Mouse (Mus musculus) retina, embryonic 14.5 days (tissue): ENCODE data around the gene Hltf.

Source experiments
- DNase-seq: peaks from one replicate; pipeline ENCODE4 v3.0.0-alpha.2; 2015; ENCODE audit warnings: low spot score

Gene Hltf

GRCm38 (mm10) chr3:20147647-20148046 lies 90.0 kb downstream of the Hltf start:
- DNase-seq: no peak

DNA sequence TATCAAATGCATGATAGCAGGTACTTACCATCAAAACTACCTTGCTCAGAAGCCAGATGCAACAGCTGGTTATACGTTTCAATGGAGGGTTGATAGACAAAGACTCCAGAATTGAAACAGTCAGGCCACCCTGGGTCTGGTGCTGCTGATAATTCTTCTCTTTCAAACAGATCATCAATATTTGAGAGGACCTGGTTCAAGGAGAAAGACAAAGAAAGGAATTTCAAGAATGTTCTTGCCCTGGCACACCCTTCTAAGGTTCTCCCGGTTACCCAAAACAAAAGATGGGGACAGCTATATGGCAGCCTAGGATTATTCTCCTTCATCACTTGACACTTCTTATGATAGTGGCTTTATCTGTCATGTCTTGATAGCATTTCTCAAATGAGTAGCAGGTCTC lies 92.9 kb downstream of the Hltf start:
- DNase-seq: no peak

GRCm38 (mm10) chr3:20151651-20152050 lies 94.0 kb downstream of the Hltf start:
- DNase-seq: no peak

DNA sequence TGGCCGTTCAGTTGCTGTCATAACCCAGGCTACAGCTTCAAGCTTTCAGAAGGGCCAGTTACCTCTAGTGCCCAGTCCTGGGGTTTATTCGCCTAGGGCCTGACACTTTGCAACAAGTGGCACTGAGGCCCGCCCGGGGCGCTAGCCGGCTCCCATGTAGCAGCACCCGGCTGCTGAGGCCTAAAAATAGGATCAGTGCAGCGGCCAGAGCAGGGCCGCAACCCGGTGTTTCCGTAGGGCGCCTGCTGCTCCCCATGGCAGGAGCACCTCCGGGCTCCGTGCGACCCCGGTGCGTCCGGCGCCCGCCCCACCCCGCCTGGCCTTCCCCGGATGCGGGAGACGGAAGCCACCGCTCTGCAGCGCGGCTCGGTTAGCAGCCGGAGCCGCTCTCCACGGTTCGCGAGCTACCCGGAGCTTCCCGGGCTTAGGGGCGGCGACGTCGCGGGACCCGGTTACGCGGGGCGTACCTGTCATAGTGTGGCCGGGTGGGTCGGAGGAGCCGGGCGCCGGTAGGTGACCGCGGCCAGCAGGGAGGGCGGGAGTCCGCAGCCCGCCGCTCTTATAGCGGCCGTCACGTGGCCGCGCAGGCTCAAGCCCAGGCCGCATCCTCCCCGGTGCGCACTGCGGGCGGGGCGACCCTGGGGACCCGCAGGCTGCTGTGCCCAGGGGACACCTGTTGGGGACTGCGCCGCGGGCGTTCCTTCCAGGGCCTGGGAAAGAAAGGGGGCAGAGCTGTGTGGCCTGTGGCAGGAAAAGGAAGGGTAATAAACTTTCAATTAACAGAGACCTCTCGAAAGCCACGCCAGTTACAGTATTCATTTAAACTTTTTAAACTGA lies 97.1 kb downstream of the Hltf start, which contains the start of gene Gyg:
Gene Gyg (minus strand): TSS at position 787 of the 837 bp plus-strand sequence.
- DNase-seq: peak; percentile 68

DNA sequence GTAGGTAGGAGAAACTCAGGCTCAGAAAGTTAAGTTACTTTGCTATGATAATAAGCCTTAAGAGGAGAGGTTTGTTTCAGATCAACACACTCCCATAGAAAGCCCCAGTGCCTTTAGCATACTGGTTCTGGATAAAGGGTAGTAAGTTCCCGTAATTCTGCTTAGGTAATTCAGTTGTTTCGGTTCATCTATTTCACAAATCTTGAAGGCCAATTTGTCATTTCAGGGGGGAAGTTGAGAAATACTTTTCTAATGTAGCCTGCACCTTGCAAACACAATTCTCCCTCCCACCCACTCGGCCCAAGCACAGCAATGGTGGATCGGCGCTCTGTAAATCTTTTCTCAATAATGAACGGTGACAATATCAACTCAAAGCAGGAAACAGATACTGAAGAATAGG lies 97.9 kb downstream of the Hltf start:
- no peak for DNase-seq

GRCm38 (mm10) chr3:20167487-20167886 lies 109.9 kb downstream of the Hltf start:
- no peak for DNase-seq
